16 mouse cellular contexts compared by ENCODE assay signal in the genomic region with DNA sequence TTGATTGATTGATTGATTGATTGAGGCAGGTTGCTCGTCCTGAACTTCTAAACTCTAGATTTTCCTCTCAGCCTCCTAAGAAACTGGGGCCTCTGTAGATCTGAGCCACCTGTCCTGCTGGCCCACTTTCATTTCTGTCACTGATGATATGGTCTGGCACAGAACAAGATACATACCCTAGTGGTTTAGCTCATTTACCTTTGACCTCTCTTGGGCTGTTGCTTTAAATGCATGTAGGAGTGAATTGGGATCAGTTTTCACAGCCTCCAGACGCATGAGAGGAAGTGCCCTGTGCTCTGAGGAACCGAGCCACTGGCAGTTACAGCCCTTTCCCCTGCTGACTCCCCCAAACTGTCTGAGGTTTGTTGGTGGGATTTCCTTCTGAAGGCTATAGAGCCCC. TPM values are rescaled to one million over a fixed set of nuclear protein-coding genes. Genes with fewer than 3 reads are reported as not detected.
DNase-seq lines count a peak whose midpoint lies in the region; ATAC-seq and TF ChIP-seq lines count a peak whose summit lies in the region.
"Had no signal": no experiment of that assay in that cellular context is flagged by ENCODE, and none has a peak within 500 bp of the region (broad histone marks: within the 10 kb centered on the region; RNA-seq: fewer than 3 reads in every experiment).

No protein-coding gene starts in this region.

- no peak overlapping the region for H3K4me2 ChIP-seq in hindbrain, postnatal 0 days (ENCODE audit: low read depth, low read length)
- H3K4me2 ChIP-seq in midbrain, postnatal 0 days (ENCODE audit: low read depth, low read length, poor library complexity, severe bottlenecking), result no peak overlapping the region
- H3K4me2 ChIP-seq in lung, postnatal 0 days (replicated peaks; ENCODE audit: low read depth, low read length), result no peak overlapping the region
- H3K4me2 ChIP-seq: limb, embryonic 15.5 days; midbrain, embryonic 12.5 days had no signal

- H3K4me3 ChIP-seq in hindbrain, embryonic 10.5 days, result no peak overlapping the region
- H3K4me3 ChIP-seq in hindbrain, postnatal 0 days (ENCODE audit: low read length), result no peak overlapping the region
- H3K4me3 ChIP-seq in midbrain, embryonic 10.5 days, result no peak overlapping the region
- no peak overlapping the region for H3K4me3 ChIP-seq in midbrain, postnatal 0 days (ENCODE audit: low read depth, low read length)
- no peak overlapping the region for H3K4me3 ChIP-seq in lung, postnatal 0 days (ENCODE audit: low read depth, low read length)
- H3K4me3 ChIP-seq: limb, embryonic 15.5 days; midbrain, embryonic 12.5 days had no signal

- H3K4me1 ChIP-seq in hindbrain, embryonic 10.5 days (replicated peaks), result peaks cover 39% of the 10 kb centered on the region
- H3K4me1 ChIP-seq in hindbrain, postnatal 0 days (ENCODE audit: insufficient read depth, low read length), result peaks cover 4% of the 10 kb centered on the region; the same call in 1 of the 2 replicates
- peaks cover 23% of the 10 kb centered on the region for H3K4me1 ChIP-seq in midbrain, embryonic 10.5 days
- peaks cover 5% of the 10 kb centered on the region; the same call in 1 of the 2 replicates for H3K4me1 ChIP-seq in midbrain, postnatal 0 days (ENCODE audit: insufficient read depth, low read length)
- H3K4me1 ChIP-seq in lung, postnatal 0 days (ENCODE audit: insufficient read depth, low read depth, low read length), result no peaks in the 10 kb centered on the region

- no peak for ATAC-seq in hindbrain, postnatal 0 days
- no peak for ATAC-seq in midbrain, postnatal 0 days (ENCODE audit: low FRiP score)
- no peak for ATAC-seq in lung, postnatal 0 days

- 47% methylated on average over 3 of the region's 3 CpGs for WGBS in hindbrain, embryonic 10.5 days
- 50% methylated on average over 3 of the region's 3 CpGs for WGBS in hindbrain, postnatal 0 days
- 58% methylated on average over 3 of the region's 3 CpGs for WGBS in midbrain, embryonic 10.5 days
- WGBS in midbrain, postnatal 0 days, result 69% methylated on average over 3 of the region's 3 CpGs
- WGBS in lung, postnatal 0 days, result 40% methylated on average over 3 of the region's 3 CpGs

- no peaks in the 10 kb centered on the region for H3K27me3 ChIP-seq in hindbrain, embryonic 10.5 days (ENCODE audit: insufficient read depth, poor library complexity, severe bottlenecking)
- no peaks in the 10 kb centered on the region for H3K27me3 ChIP-seq in hindbrain, postnatal 0 days (ENCODE audit: insufficient read depth, low read length)
- no peaks in the 10 kb centered on the region for H3K27me3 ChIP-seq in midbrain, embryonic 10.5 days (ENCODE audit: low read depth, poor library complexity, severe bottlenecking)
- no peaks in the 10 kb centered on the region for H3K27me3 ChIP-seq in midbrain, postnatal 0 days (ENCODE audit: insufficient read depth, low read length)
- H3K27me3 ChIP-seq in lung, postnatal 0 days (replicated peaks; ENCODE audit: insufficient read depth, low read length), result no peaks in the 10 kb centered on the region
- H3K27me3 ChIP-seq: CH12.LX; limb, embryonic 15.5 days; midbrain, embryonic 12.5 days had no signal

- no peak for TF ChIP-seq EP300 in lung, postnatal 0 days (IDR thresholded peaks at IDR 0.05)

- peaks cover 52% of the 10 kb centered on the region for H3K36me3 ChIP-seq in hindbrain, embryonic 10.5 days
- H3K36me3 ChIP-seq in hindbrain, postnatal 0 days (ENCODE audit: insufficient read depth, low read length), result no peaks in the 10 kb centered on the region; the same call in 1 of the 2 replicates
- peaks cover 48% of the 10 kb centered on the region for H3K36me3 ChIP-seq in midbrain, embryonic 10.5 days
- H3K36me3 ChIP-seq in midbrain, postnatal 0 days (ENCODE audit: insufficient read depth, low read length), result peaks cover 6% of the 10 kb centered on the region; the same call in 1 of the 2 replicates
- no peaks in the 10 kb centered on the region for H3K36me3 ChIP-seq in lung, postnatal 0 days (ENCODE audit: insufficient read depth, low read length)

- H3K9me3 ChIP-seq in hindbrain, embryonic 10.5 days, result no peaks in the 10 kb centered on the region
- no peaks in the 10 kb centered on the region for H3K9me3 ChIP-seq in hindbrain, postnatal 0 days (ENCODE audit: low read length)
- H3K9me3 ChIP-seq in midbrain, embryonic 10.5 days (replicated peaks), result no peaks in the 10 kb centered on the region
- no peaks in the 10 kb centered on the region for H3K9me3 ChIP-seq in midbrain, postnatal 0 days (ENCODE audit: low read length)
- no peaks in the 10 kb centered on the region for H3K9me3 ChIP-seq in lung, postnatal 0 days (ENCODE audit: low read length)
- H3K9me3 ChIP-seq: limb, embryonic 15.5 days; midbrain, embryonic 12.5 days had no signal

- H3K27ac ChIP-seq in hindbrain, embryonic 10.5 days, result peak overlapping the region; percentile 13; the same call in 1 of the 2 replicates
- H3K27ac ChIP-seq in hindbrain, postnatal 0 days, result no peak overlapping the region
- peak overlapping the region; percentile 18; the same call in 1 of the 2 replicates for H3K27ac ChIP-seq in midbrain, embryonic 10.5 days (replicated peaks)
- no peak overlapping the region for H3K27ac ChIP-seq in midbrain, postnatal 0 days (ENCODE audit: low read depth, low read length)
- H3K27ac ChIP-seq in lung, postnatal 0 days (ENCODE audit: low read length), result no peak overlapping the region
- H3K27ac ChIP-seq: limb, embryonic 15.5 days; midbrain, embryonic 12.5 days had no signal

- no peak for TF ChIP-seq CTCF in hindbrain, postnatal 0 days (IDR thresholded peaks at IDR 0.05; ENCODE audit: low read depth)
- TF ChIP-seq CTCF in midbrain, postnatal 0 days (IDR thresholded peaks at IDR 0.05), result no peak
- no peak for TF ChIP-seq CTCF in lung, postnatal 0 days (IDR thresholded peaks at IDR 0.05)

- no peak overlapping the region for H3K9ac ChIP-seq in hindbrain, postnatal 0 days (replicated peaks; ENCODE audit: low read length)
- no peak overlapping the region for H3K9ac ChIP-seq in midbrain, postnatal 0 days (replicated peaks; ENCODE audit: low read length, poor library complexity, severe bottlenecking)
- no peak overlapping the region for H3K9ac ChIP-seq in lung, postnatal 0 days (replicated peaks; ENCODE audit: low read depth)
- H3K9ac ChIP-seq: midbrain, embryonic 12.5 days had no signal

- DNase-seq in embryo, embryonic 10.5 days (ENCODE audit: low spot score), result peak; percentile 7
- DNase-seq in embryo, embryonic 11 days, result no peak
- no peak for DNase-seq in hindbrain, embryonic 10.5 days (ENCODE audit: low spot score)
- no peak for DNase-seq in hindbrain, postnatal 0 days (ENCODE audit: low spot score)
- DNase-seq in midbrain, embryonic 10.5 days (ENCODE audit: low spot score), result no peak
- DNase-seq in midbrain, postnatal 0 days (ENCODE audit: low spot score), result no peak
- no peak for DNase-seq in lung, postnatal 0 days (ENCODE audit: low spot score)
- no peak for DNase-seq in lung, postnatal 25 days (ENCODE audit: low spot score)
- DNase-seq: cerebellum, adult 9-11 months; gastrocnemius, postnatal 10 days; lung, postnatal 14 days; right cerebral cortex, adult 18-20 months; spleen, adult 18-20 months had no signal

RNA-seq across cellular contexts. Expression of gene Ncs1, which starts 43.3 kb away (rescaled TPM):
- 49.7 and 65.9 TPM in 2 replicates for polyA plus RNA-seq in hindbrain, embryonic 10.5 days (2016; fragmentation: Nextera tagmentation; extraction: Ambion mirVana)
- total RNA-seq in hindbrain, postnatal 0 days (2014; rRNA removed), result 185 and 190 TPM in 2 replicates
- 162 and 167 TPM in 2 replicates for polyA plus RNA-seq in hindbrain, postnatal 0 days (2015; fragmentation: Nextera tagmentation; extraction: Ambion mirVana)
- polyA plus RNA-seq in midbrain, embryonic 10.5 days (2016; fragmentation: Nextera tagmentation; extraction: Ambion mirVana), result 48.6 and 66.5 TPM in 2 replicates
- total RNA-seq in midbrain, postnatal 0 days (2014; rRNA removed), result 190 and 202 TPM in 2 replicates
- 181 and 183 TPM in 2 replicates for polyA plus RNA-seq in midbrain, postnatal 0 days (2015; fragmentation: Nextera tagmentation; extraction: Ambion mirVana)
- polyA plus RNA-seq in lung, postnatal 0 days (2015; fragmentation: Nextera tagmentation; extraction: Ambion mirVana), result 3.8 and 4.7 TPM in 2 replicates

RNA-seq across cellular contexts. Expression of gene Gpr107, which starts 50.2 kb away (rescaled TPM):
- 35.1 and 35.5 TPM in 2 replicates for polyA plus RNA-seq in hindbrain, embryonic 10.5 days (2016; fragmentation: Nextera tagmentation; extraction: Ambion mirVana)
- 49.3 and 52.9 TPM in 2 replicates for total RNA-seq in hindbrain, postnatal 0 days (2014; rRNA removed)
- 28.2 and 31.9 TPM in 2 replicates for polyA plus RNA-seq in hindbrain, postnatal 0 days (2015; fragmentation: Nextera tagmentation; extraction: Ambion mirVana)
- 33.8 and 39.0 TPM in 2 replicates for polyA plus RNA-seq in midbrain, embryonic 10.5 days (2016; fragmentation: Nextera tagmentation; extraction: Ambion mirVana)
- total RNA-seq in midbrain, postnatal 0 days (2014; rRNA removed), result 46.7 and 47.3 TPM in 2 replicates
- 30.9 and 31.6 TPM in 2 replicates for polyA plus RNA-seq in midbrain, postnatal 0 days (2015; fragmentation: Nextera tagmentation; extraction: Ambion mirVana)
- polyA plus RNA-seq in lung, postnatal 0 days (2015; fragmentation: Nextera tagmentation; extraction: Ambion mirVana), result 26.2 TPM in 2 replicates

Comparison
In these comparisons a context has a peak if more than half of its experiments do, and no peak if none do; other contexts are left out.
1. H3K27ac ChIP-seq: peak in hindbrain, embryonic 10.5 days (single experiment) and midbrain, embryonic 10.5 days (single experiment); none in hindbrain, postnatal 0 days (single experiment), midbrain, postnatal 0 days (single experiment) and lung, postnatal 0 days (single experiment).